Mouse (Mus musculus) heart, postnatal 36 days (tissue): ENCODE results near the gene Dchs1. TPM values are rescaled to one million over a fixed set of nuclear protein-coding genes. Genes with fewer than 3 reads are reported as not detected.
A peak's percentile ranks its signal among the peaks of the same experiment; 100 is the strongest.

Source experiments
- DNase-seq, 2 experiments: peaks; one replicate each; pipeline ENCODE4 v3.0.0; 2021 to 2022
- intact Hi-C: fragments of 180-260 bp; cut with DNase I; formaldehyde crosslinking; loops from one replicate; pipeline ENCODE4 v1.15.1; 2025
- total RNA-seq, 2 experiments: library from RNA; stranded (reverse); gene quantifications; 2 replicates each; pipeline ENCODE4 v1.2.3; 2021

Gene Dchs1
- total RNA-seq, 2 experiments from 2014 or later: 8.6 to 9.8 TPM

- DNase-seq: peak; percentile 35 to 46
- intact Hi-C loops: loop anchor here (1.0 to 2.0 kb wide), 2 partner anchors 84 to 92 kb away; partner anchors contain the start of gene Mrpl17
Measured at GRCm38 (mm10) chr7:105726144-105726979, 61.1 kb downstream of the Dchs1 start.

GRCm38 (mm10) chr7:105721916-105722315 is 65.5 kb downstream of the Dchs1 start:
- DNase-seq: no peak
- intact Hi-C loops: no loop called here

DNA sequence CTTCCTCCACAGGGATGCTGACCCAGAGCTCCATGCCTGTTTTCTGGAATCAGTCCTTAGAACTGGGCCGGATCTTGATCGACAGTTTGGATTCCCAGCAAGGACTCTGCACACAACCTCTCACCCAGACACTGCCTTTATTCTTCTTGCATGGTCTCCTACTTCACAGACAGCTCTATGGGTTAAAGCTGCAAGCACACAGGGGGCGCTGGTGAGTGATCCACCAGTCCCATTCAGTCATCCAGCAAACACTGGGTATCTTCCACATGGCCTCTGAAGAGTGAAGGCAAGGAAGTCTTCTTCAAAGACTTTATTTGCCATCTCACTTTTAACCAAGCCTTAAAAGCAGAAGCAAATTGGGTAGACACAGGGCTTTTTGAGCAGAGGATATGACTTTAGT is 72.1 kb downstream of the Dchs1 start:
- intact Hi-C loops: no loop called here
- DNase-seq: no peak

DNA sequence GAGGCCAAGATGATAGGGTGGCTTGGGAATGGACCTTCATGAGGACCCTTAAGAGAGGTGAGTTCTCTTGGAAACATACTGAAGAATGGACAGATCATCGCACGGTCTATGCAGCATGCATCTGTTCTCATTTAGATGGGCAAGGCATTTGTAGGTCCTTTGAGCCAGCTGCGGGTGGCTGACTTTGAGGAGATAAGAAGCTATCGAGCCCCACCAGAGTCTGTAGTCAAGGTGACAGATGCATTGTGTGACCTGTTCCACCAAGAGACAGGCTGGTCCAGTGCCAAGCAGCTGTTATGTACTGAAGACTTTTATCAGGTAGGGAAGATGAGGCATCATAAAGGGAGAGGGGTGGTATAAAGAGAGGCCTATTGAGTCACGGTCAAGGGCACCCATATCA is 78.7 kb downstream of the Dchs1 start:
- intact Hi-C loops: no loop called here
- no peak for DNase-seq

DNA sequence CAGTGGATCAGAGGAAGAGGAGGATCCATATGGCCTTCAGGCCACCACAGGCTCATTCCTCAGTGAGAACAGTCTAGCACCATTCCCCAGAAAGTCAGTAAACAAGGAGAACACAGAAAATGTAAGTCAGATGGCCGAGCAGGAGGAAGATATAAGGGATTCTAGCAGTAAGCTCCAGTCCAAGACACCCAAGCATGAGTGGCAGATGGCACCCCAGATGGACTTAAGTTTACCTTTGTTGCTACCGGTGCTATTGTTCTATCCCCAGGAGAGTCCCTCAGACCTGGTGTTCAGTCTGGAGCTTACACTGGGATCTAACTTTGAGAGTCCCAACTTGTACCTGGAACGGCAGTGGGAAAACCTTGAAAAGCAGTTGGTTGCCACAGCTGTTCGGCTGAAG is 83.6 kb downstream of the Dchs1 start:
- intact Hi-C loops: no loop called here
- no peak for DNase-seq

DNA sequence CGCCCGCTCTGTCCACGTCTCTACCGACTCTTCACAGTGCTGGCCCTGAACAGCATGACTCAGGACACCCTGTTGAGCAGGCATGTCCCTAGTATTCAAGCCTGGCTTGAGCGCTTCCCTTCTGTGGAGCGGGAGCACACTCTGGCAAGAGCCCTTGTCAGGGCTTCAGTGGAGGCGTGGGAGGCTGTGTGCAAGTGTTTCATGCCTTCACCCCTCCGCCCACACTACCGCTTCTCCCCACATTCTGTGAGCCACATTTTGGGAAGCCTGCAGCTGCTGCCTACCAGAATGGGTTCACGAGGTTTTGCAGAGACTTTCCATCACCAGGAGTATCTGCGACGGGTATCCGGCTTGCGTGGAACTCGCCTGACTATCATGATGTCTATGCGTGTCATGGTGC is 84.3 kb downstream of the Dchs1 start:
- intact Hi-C loops: no loop called here
- DNase-seq: no peak

Other genes starting within 250 kb of the Dchs1 start
- 100 to 1,000 TPM; 156 to 163 TPM for gene Smpd1, start 233.3 kb downstream of the Dchs1 start, total RNA-seq
- 100 to 1,000 TPM; 116 TPM for gene Apbb1, start 206.0 kb downstream of the Dchs1 start, total RNA-seq
- not detected for gene Hpx, start 187.5 kb downstream of the Dchs1 start, total RNA-seq
- gene Trim3, start 154.1 kb downstream of the Dchs1 start, total RNA-seq: 10 to 100 TPM; 22.9 to 23.0 TPM
- gene Timm10b, start 147.6 kb downstream of the Dchs1 start, total RNA-seq: 10 to 100 TPM; 84.2 to 85.0 TPM
- 10 to 100 TPM; 13.4 TPM for gene Arfip2, start 147.2 kb downstream of the Dchs1 start, total RNA-seq
- 1 to 10 TPM in 1 of 2 experiments, under 1 TPM in 1; 1.00 to 6.3 TPM for gene Gm45799, start 147.1 kb downstream of the Dchs1 start, total RNA-seq
- gene Dnhd1, start 136.8 kb downstream of the Dchs1 start, total RNA-seq: under 1 TPM; 0.62 to 0.72 TPM
- 10 to 100 TPM; 95.1 to 98.9 TPM for gene Ilk, start 51.1 kb downstream of the Dchs1 start, total RNA-seq
- 10 to 100 TPM; 10.1 to 11.2 TPM for gene Rrp8, start 50.3 kb downstream of the Dchs1 start, total RNA-seq
- 100 to 1,000 TPM in 1 of 2 experiments, 10 to 100 TPM in 1; 97.5 to 100 TPM for gene Taf10, start 43.3 kb downstream of the Dchs1 start, total RNA-seq
- gene Tpp1, start 35.4 kb downstream of the Dchs1 start, total RNA-seq: 10 to 100 TPM; 44.7 to 47.5 TPM
- gene Mrpl17, start 23.4 kb upstream of the Dchs1 start, total RNA-seq: 100 to 1,000 TPM; 115 to 117 TPM
- gene Gm4070, start 166.3 kb upstream of the Dchs1 start, total RNA-seq: 10 to 100 TPM; 12.1 to 26.5 TPM